Mouse (Mus musculus): ENCODE results near the gene Mcm8. TPM values are rescaled to one million over a fixed set of nuclear protein-coding genes. Genes with fewer than 3 reads are reported as not detected.
A peak's percentile ranks its signal among the peaks of the same experiment; 100 is the strongest.

Gene Mcm8
- polyA plus RNA-seq, 1 experiment from 2014 or later = 7.8 TPM

DNA sequence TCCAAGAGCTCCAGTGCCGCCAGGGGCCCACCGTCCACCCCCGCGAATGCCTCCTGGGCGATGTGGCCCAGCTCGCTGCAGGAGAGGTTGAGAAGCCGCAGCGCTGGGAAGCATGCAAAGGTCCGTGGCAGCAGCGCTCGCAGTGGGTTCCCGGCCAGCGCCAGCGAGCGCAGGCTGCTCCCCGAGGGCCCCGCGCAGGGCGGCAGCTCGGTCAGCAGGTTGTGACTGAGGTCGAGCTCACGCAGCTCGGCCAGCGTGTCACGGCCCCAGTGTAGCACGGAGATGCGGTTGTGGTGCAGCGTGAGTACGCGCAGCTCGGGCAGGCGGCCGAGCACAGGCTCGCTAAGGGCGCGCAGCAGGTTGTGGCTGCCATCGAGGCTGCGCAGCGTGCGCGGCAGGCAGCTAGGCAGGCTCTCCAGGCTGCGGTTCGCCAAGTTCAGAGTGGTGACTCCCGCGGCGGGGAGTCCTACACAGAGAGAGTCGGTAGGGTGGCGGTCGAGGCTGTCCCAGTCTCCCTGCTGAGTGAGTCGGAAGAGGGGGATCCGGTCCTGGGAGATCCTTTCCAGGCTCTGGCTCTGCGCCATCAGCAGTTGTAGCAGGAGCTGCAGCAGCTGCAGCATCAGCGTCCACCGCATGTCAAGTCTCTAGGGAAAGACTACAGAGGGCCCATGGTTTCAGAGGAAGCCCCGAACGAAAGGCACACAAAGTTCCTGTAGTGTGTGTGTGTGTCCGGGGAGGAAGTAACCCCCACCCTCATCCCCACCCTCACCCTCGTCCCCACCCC, 63.5 kb downstream of the Mcm8 start:
- Histone ChIP-seq H3K4me1 (replicated peaks) (peaks cover 26% of the 10 kb centered on the region), H3K27me3 (peaks cover 52% of the 10 kb centered on the region), H3K36me3 (no peaks in the 10 kb centered on the region), H3K27ac (no peak overlapping the region), H3K9me3 (no peaks in the 10 kb centered on the region), H3K9ac (replicated peaks) (peak overlapping the region; percentile 65), H3K4me3 (replicated peaks) (peak overlapping the region; percentile 65), H3K4me2 (replicated peaks) (peak overlapping the region; percentile 97)
- ATAC-seq = peak; percentile 85
- under 1% methylated on average over 58 of the region's 58 CpGs for whole genome bisulfite sequencing

DNA sequence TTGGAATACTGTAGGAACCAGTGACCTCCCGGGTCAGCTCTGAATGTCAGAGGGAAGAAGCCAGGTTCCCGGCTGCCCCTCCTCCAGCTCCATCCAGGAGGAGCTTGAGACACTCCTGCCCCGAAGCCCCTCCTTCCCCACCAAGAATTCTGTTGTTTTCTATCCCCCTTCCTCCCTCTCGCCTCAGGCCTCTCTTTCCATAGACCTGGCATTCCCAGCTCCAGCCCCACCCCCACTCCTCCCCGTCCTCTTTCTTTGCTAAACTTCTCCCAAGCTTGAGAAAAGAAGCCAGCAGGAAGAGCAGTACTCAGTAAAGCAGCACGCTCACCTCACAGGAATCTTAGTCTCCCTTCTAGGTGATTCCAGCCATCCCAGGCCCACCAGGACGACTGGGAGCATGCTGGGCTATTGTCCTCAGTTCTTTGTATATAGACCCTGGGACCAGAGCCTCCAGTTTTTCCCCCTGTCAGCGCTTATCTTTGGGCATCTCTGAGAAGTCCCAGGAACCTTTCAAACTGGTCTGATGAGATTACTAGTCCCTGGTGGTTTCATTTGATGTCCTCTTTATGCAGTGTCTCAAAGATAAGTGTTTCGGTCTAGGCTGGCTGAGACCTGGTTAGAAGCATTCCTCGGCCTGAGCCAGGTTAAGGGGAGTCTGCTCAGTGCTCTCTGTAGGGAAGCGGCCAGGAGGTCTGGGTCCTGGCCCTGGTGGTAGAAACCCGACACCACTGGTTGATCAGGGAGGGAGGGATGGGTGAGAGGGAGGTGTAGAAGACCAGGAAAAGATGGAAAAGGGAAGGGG, 65.1 kb downstream of the Mcm8 start, which contains the start of gene Lrrn4:
Gene Lrrn4, minus strand, starts transcription at position 48 of the 802 bp plus-strand sequence.
- H3K27ac ChIP-seq = no peak within 1 kb of the TSS
- peaks cover 26% of the 10 kb centered on the region for H3K4me1 ChIP-seq (replicated peaks)
- H3K27me3 ChIP-seq = peaks cover 52% of the 10 kb centered on the region
- no peak for ATAC-seq
- no peaks in the 10 kb centered on the region for H3K36me3 ChIP-seq
- peak within 1 kb of the TSS; percentile 65 for H3K4me3 ChIP-seq (replicated peaks)
- peak within 1 kb of the TSS; percentile 65; the same call in 1 of the 2 replicates for H3K9ac ChIP-seq (replicated peaks)
- WGBS = 6% methylated on average over 12 of the region's 12 CpGs
- peak within 1 kb of the TSS; percentile 97 for H3K4me2 ChIP-seq (replicated peaks)
- H3K9me3 ChIP-seq = no peaks in the 10 kb centered on the region

DNA sequence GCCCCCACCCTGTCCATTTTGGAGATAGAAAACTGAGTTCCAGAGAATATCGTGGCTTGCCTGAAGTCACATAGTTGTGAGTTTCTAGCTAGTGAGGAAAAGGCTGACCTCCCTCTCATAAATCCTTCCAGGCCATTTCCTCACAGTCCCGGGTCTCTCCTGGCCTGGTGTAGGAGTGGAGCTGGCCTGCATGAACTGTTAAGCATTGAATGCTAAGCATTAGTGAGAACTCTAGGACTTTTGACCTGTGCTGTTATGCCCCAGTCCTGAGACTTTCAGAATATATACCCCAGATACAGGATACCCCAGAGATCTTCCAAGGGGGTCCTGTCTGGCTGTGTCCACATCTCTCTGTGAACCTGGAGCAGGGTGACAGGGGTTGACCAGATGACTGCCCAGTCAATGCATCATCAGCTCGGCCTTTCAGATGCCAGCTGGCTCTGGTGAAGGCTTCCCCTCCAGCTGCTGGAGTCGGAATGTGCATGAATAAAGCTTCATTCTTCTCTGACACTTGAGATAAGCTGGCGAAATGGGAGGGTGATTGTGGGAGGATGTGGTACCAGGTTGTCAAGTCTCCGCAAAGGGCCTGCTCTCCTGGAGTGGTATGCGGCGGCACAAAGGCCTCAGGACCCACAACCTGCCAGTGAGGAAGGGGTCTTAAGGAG, 68.5 kb downstream of the Mcm8 start:
- ATAC-seq = no peak
- no peaks in the 10 kb centered on the region for H3K36me3 ChIP-seq
- no peak overlapping the region for H3K27ac ChIP-seq
- 79% methylated on average over 8 of the region's 8 CpGs for WGBS
- peaks cover 26% of the 10 kb centered on the region for H3K27me3 ChIP-seq
- H3K4me1 ChIP-seq (replicated peaks) = peaks cover 20% of the 10 kb centered on the region
- H3K9me3 ChIP-seq = no peaks in the 10 kb centered on the region
- H3K9ac ChIP-seq (replicated peaks) = no peak overlapping the region
- H3K4me2 ChIP-seq (replicated peaks) = no peak overlapping the region
- H3K4me3 ChIP-seq (replicated peaks) = no peak overlapping the region

DNA sequence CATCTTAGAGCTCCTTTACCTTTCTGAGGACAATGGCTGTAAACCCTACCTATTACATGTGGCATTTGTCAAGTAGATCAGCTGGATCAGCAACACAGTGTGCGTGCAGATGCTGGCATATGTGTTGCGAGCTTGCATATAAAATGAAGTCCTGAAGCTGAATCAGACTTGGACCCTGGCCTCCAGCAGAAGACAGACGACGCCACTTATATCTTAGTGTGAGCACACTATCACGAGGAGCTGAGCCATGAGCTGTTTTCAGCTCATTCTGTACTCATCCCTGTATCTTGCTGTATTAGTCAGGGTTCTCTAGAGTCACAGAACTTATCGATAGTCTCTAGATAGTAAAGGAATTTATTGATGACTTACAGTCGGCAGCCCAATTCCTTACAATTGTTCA, 69.4 kb downstream of the Mcm8 start:
- Histone ChIP-seq H3K9ac (replicated peaks) (no peak overlapping the region), H3K4me3 (replicated peaks) (no peak overlapping the region), H3K27ac (no peak overlapping the region), H3K27me3 (peaks cover 17% of the 10 kb centered on the region), H3K9me3 (no peaks in the 10 kb centered on the region), H3K4me1 (replicated peaks) (peaks cover 11% of the 10 kb centered on the region), H3K4me2 (replicated peaks) (no peak overlapping the region), H3K36me3 (no peaks in the 10 kb centered on the region)
- WGBS = 94% methylated on average over 7 of the region's 7 CpGs
- ATAC-seq = no peak

Other genes with a start within 250 kb of the Mcm8 start
- 80.9 and 103 TPM in 2 replicates for gene Gpcpd1, start 228.4 kb upstream of the Mcm8 start, polyA plus RNA-seq (2015; fragmentation: Nextera tagmentation; extraction: Ambion mirVana)
- gene Shld1, start 129.2 kb upstream of the Mcm8 start, polyA plus RNA-seq (2015; fragmentation: Nextera tagmentation; extraction: Ambion mirVana) = 22.2 and 23.5 TPM in 2 replicates
- 66.3 and 77.7 TPM in 2 replicates for gene Chgb, start 34.9 kb upstream of the Mcm8 start, polyA plus RNA-seq (2015; fragmentation: Nextera tagmentation; extraction: Ambion mirVana)
- 25.0 and 33.5 TPM in 2 replicates for gene Trmt6, start 86 bp upstream of the Mcm8 start, polyA plus RNA-seq (2015; fragmentation: Nextera tagmentation; extraction: Ambion mirVana)
- 8.9 and 9.0 TPM in 2 replicates for gene Crls1, start 30.5 kb downstream of the Mcm8 start, polyA plus RNA-seq (2015; fragmentation: Nextera tagmentation; extraction: Ambion mirVana)
- 0.05 TPM in 1 of 2 replicates, not detected in the other for gene Lrrn4, start 64.8 kb downstream of the Mcm8 start, polyA plus RNA-seq (2015; fragmentation: Nextera tagmentation; extraction: Ambion mirVana)
- not detected in 2 replicates for gene Fermt1, start 129.8 kb downstream of the Mcm8 start, polyA plus RNA-seq (2015; fragmentation: Nextera tagmentation; extraction: Ambion mirVana)

Measured in midbrain, embryonic 13.5 days (tissue).